Mouse (Mus musculus) layer of hippocampus, postnatal 14 days (tissue): ENCODE results near the gene BC051142. TPM values are rescaled to one million over a fixed set of nuclear protein-coding genes. Genes with fewer than 3 reads are reported as not detected.
A peak's percentile ranks its signal among the peaks of the same experiment; 100 is the strongest.
"Not testable (repeated sequence)": the region's sequence is repeated elsewhere in the genome, so short reads cannot be mapped to it uniquely, and the experiment has no call there.

Source experiments
- DNase-seq, 2 experiments: peaks; one replicate each; pipeline ENCODE4 v3.0.0; 2021 to 2022; ENCODE audit warnings: low spot score in 2 of 2, mixed read lengths in 1 of 2
- total RNA-seq, 2 experiments: library from RNA; stranded (reverse); gene quantifications; 2 replicates each; pipeline ENCODE4 v1.2.3; 2021

The BC051142 gene
- total RNA-seq, 2 experiments from 2014 or later: 4.8 to 8.2 TPM

GRCm38 (mm10) chr17:34398058-34398710 is 436 bp upstream of the BC051142 start:
- peak; percentile 53 to 91 for DNase-seq

- no peak for DNase-seq
Observed at GRCm38 (mm10) chr17:34399394-34399715, 735 bp downstream of the BC051142 start.

DNA sequence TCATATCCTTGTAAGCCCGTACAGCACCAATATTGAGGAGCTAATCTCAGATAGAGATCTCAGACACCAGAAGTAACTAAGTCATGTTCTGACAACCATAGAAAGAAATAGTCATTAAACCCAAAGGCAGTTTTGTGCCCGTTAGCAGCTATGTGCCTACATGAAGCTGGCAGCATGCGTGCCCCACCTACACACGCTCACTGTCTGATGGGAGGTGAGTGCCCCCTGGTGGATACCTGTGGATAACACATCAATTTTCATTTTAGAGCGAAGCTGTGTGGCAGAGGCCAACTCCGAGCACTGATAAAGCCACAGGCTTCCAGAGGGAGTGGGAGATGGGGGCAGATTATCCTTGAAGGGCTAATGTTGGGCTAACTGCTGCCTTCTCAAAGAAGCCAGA is 12.5 kb downstream of the BC051142 start:
- peak; percentile 71 to 85 for DNase-seq

- DNase-seq: no peak
Observed at GRCm38 (mm10) chr17:34420014-34420413, 21.4 kb downstream of the BC051142 start.

DNA sequence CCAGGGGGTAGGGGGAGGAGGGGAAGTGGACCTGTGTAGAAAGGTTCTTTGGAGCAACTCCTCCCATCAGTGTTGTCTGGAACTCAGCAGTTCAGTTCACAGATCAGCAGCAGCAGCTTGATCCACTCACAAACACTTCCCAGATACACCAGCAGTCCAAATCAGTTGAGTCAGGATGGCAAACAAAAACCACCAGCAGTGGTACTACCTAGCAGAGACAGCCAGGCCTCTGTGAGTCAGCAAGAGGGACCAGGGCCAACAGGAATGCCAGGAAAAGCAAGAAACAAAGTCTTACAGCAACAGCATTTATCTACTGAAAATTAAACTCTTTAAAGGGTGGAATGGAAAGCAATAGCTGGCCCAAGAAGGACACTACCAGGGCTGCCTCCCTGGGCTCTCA is 29.0 kb downstream of the BC051142 start:
- DNase-seq: no peak

- no peak for DNase-seq
Observed at GRCm38 (mm10) chr17:34437120-34437519, 38.5 kb downstream of the BC051142 start.

GRCm38 (mm10) chr17:34437606-34438005 is 39.0 kb downstream of the BC051142 start:
- DNase-seq: no peak

GRCm38 (mm10) chr17:34438588-34438987 is 40.0 kb downstream of the BC051142 start:
- no peak for DNase-seq

- peak in 1 of 2 experiments; percentile 40 for DNase-seq
Observed at GRCm38 (mm10) chr17:34439795-34440194, 41.2 kb downstream of the BC051142 start.

GRCm38 (mm10) chr17:34441990-34442389 is 43.4 kb downstream of the BC051142 start:
- no peak for DNase-seq

- no peak for DNase-seq
Observed at GRCm38 (mm10) chr17:34448473-34449041, 49.9 kb downstream of the BC051142 start.

GRCm38 (mm10) chr17:34457668-34458067 is 59.0 kb downstream of the BC051142 start:
- no peak for DNase-seq

GRCm38 (mm10) chr17:34459255-34459654 is 60.6 kb downstream of the BC051142 start:
- DNase-seq: no peak

DNA sequence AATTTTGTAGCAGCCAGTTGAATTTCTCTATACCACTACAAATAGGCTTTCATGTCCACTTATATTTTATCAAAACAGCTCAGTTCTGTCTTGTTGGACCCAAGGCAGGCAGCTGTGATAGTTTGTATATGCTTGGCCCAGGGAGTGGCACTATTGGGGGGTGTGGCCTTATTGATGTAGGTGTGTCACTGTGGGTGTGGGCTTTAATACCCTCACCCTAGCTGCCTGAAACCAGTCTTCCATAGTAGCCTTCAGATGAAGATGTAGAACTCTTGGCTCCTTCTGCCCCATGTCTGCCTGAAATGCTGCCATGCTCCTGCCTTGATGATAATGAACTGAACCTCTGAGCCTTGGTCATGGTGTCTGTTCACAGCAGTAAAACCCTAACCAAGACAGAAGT is 67.3 kb downstream of the BC051142 start:
- DNase-seq: not testable (repeated sequence)

- no peak for DNase-seq
Observed at GRCm38 (mm10) chr17:34470491-34470890, 71.9 kb downstream of the BC051142 start.

GRCm38 (mm10) chr17:34475060-34475459 is 76.4 kb downstream of the BC051142 start:
- no peak for DNase-seq

GRCm38 (mm10) chr17:34476427-34476826 is 77.8 kb downstream of the BC051142 start:
- no peak for DNase-seq

DNA sequence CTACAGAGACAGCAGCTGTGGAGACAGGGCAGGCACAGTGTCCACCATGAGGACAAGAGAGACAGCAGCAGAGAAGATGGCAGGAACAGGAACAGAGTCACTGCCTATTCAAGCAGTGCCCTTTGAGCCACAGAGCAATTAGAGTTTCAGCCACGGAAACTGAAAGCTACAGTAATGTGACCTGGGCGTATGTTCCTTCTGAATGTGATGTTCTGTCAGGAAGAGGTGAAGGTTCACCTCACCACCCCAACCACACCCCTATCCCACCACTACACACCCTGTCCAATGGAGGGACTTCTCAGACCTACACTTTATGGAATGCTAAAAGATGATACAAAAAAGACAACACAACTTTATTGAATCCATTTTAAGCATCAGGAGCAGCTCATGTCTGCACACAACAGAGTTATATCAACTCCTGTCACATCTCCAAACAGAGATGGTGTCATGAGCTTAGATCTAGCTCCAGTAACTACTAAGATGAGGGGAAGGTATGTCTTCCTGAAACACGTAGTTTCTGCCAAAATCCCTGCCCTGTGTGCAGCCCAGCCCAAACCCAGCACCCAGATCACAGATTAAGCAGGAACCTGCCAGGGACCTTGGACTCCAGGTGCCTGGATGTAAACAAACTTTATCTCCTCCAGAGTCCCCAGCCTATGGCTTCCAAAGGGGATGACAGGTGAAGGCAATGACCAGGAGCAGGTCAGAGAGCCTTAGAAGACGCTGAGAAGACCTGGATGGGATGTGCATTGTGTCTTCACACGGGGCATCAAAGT is 78.8 kb downstream of the BC051142 start, which contains the start of gene Btnl4:
TSS of gene Btnl4 (minus strand) at position 81 of the 776 bp plus-strand sequence.
- not testable (repeated sequence) for DNase-seq

GRCm38 (mm10) chr17:34492796-34493195 is 94.2 kb downstream of the BC051142 start:
- no peak for DNase-seq

GRCm38 (mm10) chr17:34495156-34495555 is 96.5 kb downstream of the BC051142 start:
- DNase-seq: not testable (repeated sequence)

- DNase-seq: no peak
Observed at GRCm38 (mm10) chr17:34496539-34496938, 97.9 kb downstream of the BC051142 start.

- DNase-seq: not testable (repeated sequence)
Observed at GRCm38 (mm10) chr17:34497319-34497718, 98.7 kb downstream of the BC051142 start.
